Mouse (Mus musculus) heart, postnatal 36 days (tissue): Measurements from ENCODE around the gene Slc1a1. TPM values are rescaled to one million over a fixed set of nuclear protein-coding genes. Genes with fewer than 3 reads are reported as not detected.

ENCODE experiments used
- DNase-seq, 2 experiments: peaks; one replicate each; pipeline ENCODE4 v3.0.0; 2021 to 2022
- intact Hi-C: fragments of 180-260 bp; cut with DNase I; formaldehyde crosslinking; loops from one replicate; pipeline ENCODE4 v1.15.1; 2025
- total RNA-seq, 2 experiments: library from RNA; stranded (reverse); gene quantifications; 2 replicates each; pipeline ENCODE4 v1.2.3; 2021

Slc1a1 gene
- total RNA-seq, 2 experiments from 2014 or later, result 0.95 to 1.3 TPM

DNA sequence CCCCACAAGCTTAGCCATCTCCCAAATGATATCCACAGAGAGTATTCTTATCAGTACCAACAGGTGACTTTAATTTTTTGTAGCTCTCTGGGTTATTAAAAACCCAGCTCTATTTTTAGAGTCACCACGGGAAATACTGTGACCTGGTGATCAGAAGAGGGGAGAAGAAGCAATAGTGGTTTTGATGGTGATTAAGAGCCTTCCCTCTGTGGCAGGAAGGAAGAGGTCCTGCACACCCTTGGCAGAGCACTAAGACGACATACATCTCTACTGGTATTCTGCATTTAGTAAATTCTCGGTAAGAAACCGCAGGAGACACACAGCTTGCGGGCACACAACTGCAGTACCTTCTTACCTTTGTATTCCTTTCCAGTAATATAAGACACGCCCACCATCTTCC lies 79.7 kb downstream of the Slc1a1 start:
- intact Hi-C loops, result no loop called here
- no peak for DNase-seq

DNA sequence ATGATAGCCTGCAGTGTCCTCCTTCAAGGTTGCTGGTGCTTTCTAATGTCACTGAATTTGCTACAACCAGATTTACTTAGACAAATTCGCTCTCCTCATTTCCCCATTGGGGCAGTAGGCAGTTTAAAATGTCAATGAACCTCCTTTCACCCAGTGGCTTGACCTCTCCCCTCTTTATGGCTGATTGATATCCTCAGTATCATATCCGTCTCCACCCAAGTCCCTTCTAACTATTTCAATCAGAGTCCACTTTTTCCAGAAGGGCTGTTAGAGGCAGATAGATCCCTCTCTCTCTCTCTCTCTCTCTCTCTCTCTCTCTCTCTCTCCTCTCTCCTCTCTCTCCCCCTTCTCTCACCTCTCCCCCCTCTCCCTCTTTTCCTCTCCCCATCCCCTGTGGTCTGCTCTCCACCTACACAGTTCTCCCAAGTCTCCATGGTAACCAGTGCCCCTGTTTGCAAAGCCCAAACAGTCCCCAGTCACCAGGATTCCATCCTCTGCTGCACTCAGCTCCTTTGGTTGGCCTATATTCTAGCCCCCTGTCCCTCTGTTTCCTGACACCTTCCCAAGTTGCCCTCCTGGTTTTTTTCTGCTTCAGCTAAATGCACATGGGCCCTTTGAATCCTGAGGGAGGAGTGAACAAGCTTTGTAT lies 80.9 kb downstream of the Slc1a1 start:
- intact Hi-C loops, result no loop called here
- no peak for DNase-seq

- DNase-seq, result no peak
- intact Hi-C loops, result no loop called here
These were observed 81.6 kb downstream of the Slc1a1 start for GRCm38 (mm10) chr19:28916492-28916891.

DNA sequence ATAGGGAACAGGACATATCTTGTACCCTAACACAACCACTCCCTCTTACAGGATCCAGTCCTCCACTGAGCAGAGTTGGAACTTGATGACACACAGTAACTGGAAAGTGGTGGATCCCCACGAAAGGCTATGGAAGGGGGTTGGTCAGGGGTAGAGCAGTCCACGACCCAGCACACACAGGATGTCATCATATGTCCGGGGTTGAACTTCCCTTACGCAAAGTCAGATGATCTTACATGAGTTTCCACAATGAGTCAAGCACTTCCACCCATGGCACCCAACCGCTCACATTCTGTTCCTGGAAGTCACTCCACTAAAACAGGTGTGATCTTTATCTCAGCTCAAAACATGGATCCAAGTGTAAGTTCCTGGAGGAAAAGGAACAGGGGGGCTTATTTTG lies 83.0 kb downstream of the Slc1a1 start:
- DNase-seq, result no peak

GRCm38 (mm10) chr19:28926366-28926765 lies 91.5 kb downstream of the Slc1a1 start:
- intact Hi-C loops, result no loop called here
- DNase-seq, result no peak

More for the DNA sequence above, 83.0 kb downstream of the Slc1a1 start:
- intact Hi-C loops, result no loop called here

DNA sequence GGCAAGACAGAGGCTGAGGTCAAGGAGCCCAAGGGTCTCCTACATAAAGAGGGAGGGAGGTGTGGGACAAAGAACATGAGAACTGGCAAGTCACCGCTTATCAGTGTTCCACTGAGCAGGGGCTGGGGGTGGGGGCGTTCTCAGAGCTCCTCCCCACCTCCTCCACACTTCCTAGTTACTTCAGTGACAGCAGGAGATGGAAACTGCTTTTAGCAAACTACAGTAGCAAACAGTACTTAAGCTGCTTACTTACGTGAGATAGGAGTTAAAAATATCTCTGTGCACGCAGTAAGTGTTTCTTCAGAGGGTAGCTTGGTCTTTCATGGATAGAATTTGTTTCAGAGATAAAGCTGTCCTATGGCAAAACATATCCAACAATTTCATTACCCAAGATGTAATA lies 92.5 kb downstream of the Slc1a1 start:
- no peak for DNase-seq
- intact Hi-C loops, result no loop called here

DNA sequence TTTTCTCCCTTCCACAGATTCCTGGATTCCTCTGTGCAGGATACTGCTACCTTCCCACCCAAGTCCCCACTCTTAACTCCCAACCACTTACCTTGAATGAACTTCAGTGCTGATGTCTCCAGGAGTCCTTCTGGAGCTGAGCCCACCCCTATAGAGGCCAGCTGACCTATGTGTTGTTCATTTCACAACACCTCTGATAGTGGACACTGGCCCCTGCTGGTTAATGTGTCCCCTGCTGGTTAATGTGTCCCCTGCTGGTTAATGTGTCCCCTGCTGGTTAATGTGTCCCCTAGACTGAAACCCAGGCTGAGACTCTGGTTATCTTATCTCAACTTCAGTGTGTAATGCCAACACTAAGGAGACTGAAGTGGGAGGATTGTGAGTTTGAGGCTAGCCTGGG lies 94.2 kb downstream of the Slc1a1 start:
- intact Hi-C loops, result no loop called here
- DNase-seq, result no peak

- intact Hi-C loops, result no loop called here
These were observed 100.0 kb downstream of the Slc1a1 start for GRCm38 (mm10) chr19:28934897-28935296.

DNA sequence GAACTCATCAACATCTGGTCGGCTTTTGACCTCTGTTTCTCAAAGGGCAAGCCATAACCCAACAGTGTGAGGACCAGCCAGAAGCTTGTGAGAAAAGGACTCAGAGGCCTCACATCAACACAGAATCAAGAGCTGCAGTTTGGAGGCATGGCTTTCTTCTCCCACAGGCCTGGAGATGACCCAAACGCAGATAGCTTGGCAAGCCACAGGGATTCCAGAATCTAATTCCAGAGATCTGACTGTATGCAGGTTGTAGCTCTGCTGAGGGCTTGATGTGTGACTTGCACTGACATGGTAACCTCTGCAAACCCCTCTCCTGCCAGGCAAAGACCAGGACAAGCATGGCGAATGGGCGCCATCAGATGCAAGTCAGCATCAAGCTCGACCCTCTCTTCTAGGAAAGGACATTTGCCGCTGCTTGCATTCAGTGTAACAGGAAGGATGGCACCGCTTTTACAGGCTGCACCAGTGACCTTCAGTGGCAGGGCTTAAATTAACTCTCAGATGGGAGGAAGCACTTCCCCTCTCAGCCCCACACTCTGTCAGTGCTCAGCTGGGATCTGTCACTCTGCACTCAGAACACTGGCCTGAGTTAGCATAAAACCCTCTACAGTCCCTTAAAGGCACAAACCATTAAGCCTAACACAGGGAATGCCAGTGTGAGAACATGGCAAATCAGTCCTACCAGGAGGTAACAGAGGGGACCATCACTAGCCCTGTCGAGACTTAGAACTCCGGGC lies 105.5 kb downstream of the Slc1a1 start:
- DNase-seq, result peak; percentile 11 to 29
- intact Hi-C loops, result no loop called here

More at GRCm38 (mm10) chr19:28934897-28935296, 100.0 kb downstream of the Slc1a1 start:
- DNase-seq, result no peak

DNA sequence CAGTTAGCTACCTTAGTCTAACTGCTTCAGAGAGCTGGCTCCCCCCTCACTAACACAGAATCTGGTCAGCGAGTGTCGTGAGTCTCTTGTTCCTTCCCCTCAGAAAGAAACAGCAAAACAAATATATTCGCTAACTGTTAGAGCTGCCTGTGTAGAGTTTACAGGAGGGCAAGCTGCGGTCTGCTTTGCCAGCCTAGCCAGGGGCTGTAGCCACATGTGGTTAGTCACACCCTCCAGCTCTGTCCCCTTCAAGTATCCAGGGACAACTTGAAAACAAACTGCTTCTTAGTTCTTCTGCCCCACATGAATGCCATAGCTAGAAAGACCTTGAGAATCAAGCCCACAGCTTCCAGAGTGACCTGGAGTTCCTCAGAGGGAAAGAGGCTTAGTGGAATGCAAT lies 106.4 kb downstream of the Slc1a1 start:
- no peak for DNase-seq
- intact Hi-C loops, result no loop called here

- no peak for DNase-seq
- intact Hi-C loops, result no loop called here
These were observed 111.9 kb downstream of the Slc1a1 start for GRCm38 (mm10) chr19:28946782-28947181.

GRCm38 (mm10) chr19:28947311-28947710 lies 112.5 kb downstream of the Slc1a1 start:
- DNase-seq, result no peak
- intact Hi-C loops, result no loop called here

DNA sequence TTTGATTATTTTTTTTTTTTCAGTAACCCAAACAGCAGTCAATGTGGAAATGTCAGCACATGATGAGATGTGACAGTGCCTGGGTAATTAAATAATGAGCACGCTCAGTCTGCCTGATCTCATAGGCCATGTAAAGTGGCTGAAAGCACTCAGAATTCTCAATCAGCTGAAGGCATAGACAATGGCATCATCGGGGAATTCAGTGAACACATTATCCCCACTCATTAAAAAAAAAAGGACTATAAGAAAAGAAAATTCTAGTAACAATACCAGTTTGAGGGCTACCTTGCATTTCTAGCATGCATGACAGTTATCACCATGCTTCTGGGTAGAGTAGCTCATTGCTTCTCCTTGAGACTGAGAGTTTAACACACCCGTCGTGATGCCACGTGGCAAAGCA lies 116.4 kb downstream of the Slc1a1 start:
- intact Hi-C loops, result no loop called here
- DNase-seq, result no peak

GRCm38 (mm10) chr19:28963113-28963512 lies 128.3 kb downstream of the Slc1a1 start:
- DNase-seq, result no peak

GRCm38 (mm10) chr19:28963513-28963841 lies 128.6 kb downstream of the Slc1a1 start:
- intact Hi-C loops, result loop anchor here (2.0 kb wide), 1 partner anchor 187 kb away; no protein-coding TSS in a partner anchor
- DNase-seq, result no peak

More at GRCm38 (mm10) chr19:28963113-28963512, 128.3 kb downstream of the Slc1a1 start:
- intact Hi-C loops, result loop anchor here (2.0 kb wide), 1 partner anchor 186 kb away; no protein-coding TSS in a partner anchor

Other genes with a start within 250 kb of the Slc1a1 start
- gene Glis3, start 155.0 kb upstream of the Slc1a1 start, total RNA-seq, result 1 to 10 TPM; 1.6 to 1.9 TPM
- gene Plpp6, start 128.9 kb downstream of the Slc1a1 start, total RNA-seq, result 1 to 10 TPM; 6.2 to 7.2 TPM
- gene 4430402I18Rik, start 132.8 kb downstream of the Slc1a1 start, total RNA-seq, result 10 to 100 TPM; 22.9 to 25.9 TPM
- gene Cdc37l1, start 155.3 kb downstream of the Slc1a1 start, total RNA-seq, result 10 to 100 TPM; 63.6 to 69.9 TPM
- 100 to 1,000 TPM in 1 of 2 experiments, 10 to 100 TPM in 1; 96.1 to 123 TPM for gene Ak3, start 212.9 kb downstream of the Slc1a1 start, total RNA-seq